Mouse (Mus musculus) heart, adult 2 months (tissue): Measurements from ENCODE around the gene Ddost.

ENCODE experiments used
- CTCF ChIP-seq: fragments of 200-600 bp; IDR thresholded peaks from 2 replicates; pipeline ENCODE4 v1.8.1; 2022; ENCODE audit warnings: antibody characterized with exemption, mild to moderate bottlenecking, moderate library complexity
- POLR2A ChIP-seq: fragments of 200-500 bp; IDR thresholded peaks from 2 replicates; pipeline ENCODE4 v1.6.1; 2011; ENCODE audit warnings: mild to moderate bottlenecking, low read depth, low read length, control low read depth; ENCODE audit not compliant: insufficient read depth

DNA sequence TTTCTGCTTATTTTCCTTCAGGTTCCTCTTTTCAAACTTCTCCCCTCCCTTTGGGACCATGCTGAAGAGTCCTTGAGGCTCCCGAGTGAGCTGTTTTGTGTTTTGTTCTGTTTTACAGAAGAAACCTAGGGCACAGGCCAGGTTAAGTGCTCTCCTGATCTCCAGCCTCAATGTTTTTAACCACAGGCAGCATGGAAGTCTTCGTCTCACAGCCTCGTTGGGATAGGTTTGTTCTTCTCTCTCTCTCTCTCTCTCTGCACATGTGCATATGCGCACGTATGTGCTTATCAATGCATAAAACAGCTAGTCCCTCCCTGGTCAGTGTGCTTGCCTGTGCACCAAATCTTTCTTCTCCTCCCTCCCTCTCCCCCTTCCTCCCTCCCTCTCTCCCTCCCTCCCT, 32.3 kb downstream of the Ddost start:
- TF ChIP-seq CTCF: no peak
- TF ChIP-seq POLR2A: no peak
